Mouse (Mus musculus): ENCODE results near the gene Pom121l2.

DNA sequence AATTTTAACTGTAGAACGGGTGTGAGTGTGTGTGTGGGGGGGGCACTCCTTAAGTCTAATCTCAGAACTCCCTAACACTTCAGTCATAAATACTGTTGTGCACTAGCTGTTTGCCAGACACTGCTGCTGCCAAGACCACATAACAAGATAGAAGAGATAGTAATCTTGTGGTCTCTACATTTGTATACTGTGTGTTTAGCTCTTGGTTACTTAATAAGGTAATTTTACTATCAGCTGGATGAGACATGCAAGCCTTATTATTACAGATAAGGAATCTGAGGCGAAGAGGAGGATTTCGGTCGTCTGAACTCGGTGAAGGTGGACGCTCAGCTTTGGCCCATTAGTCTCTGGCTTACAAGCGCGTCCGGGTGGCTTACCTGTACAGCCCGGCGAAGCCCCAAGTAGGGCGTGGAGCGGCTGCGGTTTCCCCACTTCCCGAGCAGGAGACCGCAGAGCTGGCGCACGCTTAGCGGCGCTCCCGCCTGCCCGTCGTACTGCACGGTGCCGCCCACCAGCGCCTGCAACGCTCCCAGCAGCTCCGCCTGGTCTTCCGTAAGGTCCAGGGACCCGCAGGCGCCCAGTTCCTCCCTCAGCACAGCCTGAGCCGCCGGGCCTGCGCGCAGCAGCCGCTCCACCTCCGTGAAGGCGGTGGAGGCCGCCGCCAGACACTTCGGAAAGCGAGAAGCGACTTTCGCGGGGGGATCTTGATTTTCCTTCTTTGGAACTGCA, 24.8 kb downstream of the Pom121l2 start:
- TF ChIP-seq CTCF (IDR thresholded peaks at IDR 0.05; ENCODE audit: control insufficient read depth, insufficient read depth, insufficient read length) (no peak), USF1 (IDR thresholded peaks at IDR 0.05; ENCODE audit: low read depth) (no peak), FOSL1 (IDR thresholded peaks at IDR 0.05; ENCODE audit: insufficient read depth, low read length, poor library complexity, severe bottlenecking) (no peak), MAX (IDR thresholded peaks at IDR 0.05) (no peak), MYOD1 (IDR thresholded peaks at IDR 0.05; ENCODE audit: control insufficient read depth, insufficient read length, low read depth) (no peak), CEBPB (IDR thresholded peaks at IDR 0.05; ENCODE audit: low read depth) (no peak), MYOG (IDR thresholded peaks at IDR 0.05; ENCODE audit: control insufficient read depth, extremely low read depth, insufficient read length) (no peak)
